Mouse (Mus musculus): Measurements from ENCODE around the gene Rnf8.

Gene Rnf8

DNA sequence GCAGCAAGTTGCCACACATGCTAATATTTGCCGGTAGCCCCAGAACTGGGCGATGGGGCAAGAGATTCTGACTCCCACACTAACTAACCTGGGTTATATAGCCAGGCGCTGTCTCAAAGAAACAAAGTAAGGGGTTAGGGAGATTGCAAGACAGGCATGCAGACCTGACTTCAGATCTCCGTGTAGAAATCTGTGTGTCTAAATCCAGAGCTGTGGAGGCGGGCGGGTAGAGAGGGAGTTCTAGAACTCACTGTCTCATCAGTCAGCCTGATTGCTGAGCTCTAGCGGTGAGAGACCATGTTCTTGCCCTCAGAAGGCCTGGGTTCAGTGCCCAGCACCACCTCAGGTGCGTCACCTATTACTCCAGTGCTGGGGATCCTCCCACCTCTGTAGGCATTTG, 8.9 kb downstream of the Rnf8 start:
- DNase-seq (ENCODE audit: low spot score in 2 of 2) = no peak

DNA sequence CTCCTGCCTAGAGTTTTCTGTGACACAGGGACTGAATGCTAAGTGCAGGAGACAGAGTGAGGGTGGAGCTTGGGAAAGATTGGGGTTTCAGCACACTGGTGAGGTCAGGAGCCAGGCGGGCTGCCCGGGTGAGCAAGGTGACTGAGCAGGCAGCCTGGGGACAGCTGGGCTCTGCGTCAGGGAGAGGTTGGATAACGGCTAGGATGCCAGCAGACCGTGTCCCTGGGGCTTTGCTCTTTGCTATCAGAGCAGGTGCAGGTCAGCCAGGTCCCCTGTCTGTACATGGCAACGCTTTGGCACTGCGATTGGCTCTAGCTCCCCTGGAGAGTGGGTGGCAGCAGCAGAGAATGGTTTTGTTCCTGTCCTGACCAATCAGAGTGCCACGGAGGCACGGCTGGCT, 12.7 kb downstream of the Rnf8 start:
- no peak for DNase-seq (ENCODE audit: low spot score in 2 of 2)

DNA sequence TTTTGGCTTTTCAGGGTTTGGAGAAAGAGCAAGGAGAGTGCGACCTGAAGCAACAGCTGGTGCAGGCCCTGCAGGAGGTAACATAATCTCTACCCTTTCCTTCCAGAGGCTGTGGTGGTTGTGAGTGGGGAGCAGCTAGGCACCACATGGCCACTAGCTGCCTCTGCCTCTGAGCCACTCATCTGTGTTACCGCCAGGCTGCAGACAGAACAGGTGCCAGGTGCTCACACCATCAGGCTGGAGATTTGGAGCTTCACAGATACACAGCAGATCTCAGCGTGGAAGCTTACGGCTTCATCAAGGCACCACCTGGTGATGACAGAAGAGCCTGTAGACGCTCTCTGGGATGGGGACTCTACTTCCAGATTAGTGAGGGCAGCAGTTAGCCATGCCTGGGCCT, 14.4 kb downstream of the Rnf8 start:
- no peak for DNase-seq (ENCODE audit: low spot score in 2 of 2)

DNA sequence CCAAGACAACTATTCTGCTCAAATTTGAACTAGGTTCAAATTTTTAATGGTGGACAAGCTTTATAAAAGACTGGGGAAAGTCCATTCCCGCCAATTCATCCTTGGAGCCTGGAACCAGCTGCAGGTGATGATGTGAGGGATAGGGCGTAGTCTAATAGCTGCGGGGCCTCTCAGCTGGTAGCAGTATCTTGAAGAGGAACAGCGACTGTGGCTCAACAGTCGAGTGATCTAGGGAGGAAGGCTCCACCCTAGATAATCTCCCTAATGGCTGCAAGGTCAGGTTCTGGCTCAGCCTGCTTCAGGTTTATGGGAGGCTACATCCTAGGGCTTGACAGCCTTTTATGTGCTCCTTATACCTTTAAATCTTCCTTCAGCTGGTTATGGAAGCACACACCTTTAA, 15.0 kb downstream of the Rnf8 start:
- no peak for DNase-seq (ENCODE audit: low spot score in 2 of 2)

DNA sequence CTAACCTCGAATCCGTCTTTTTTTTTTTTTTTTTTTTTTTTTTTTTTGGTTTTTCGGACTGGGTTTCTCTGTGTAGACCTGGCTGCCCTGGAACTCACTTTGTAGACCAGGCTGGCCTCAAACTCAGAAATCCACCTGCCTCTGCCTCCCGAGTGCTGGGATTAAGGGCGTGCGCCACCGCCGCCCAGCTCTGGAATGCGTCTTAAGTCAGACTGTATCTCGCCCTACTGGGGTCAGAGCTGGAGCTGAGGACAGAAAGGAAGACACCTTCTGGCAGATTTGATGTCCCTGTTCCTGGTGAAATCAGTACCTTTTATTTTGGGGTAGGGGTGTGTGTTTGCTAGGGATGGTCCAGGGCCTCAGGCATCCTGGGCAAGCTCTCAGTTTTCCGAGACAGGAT, 17.7 kb downstream of the Rnf8 start:
- no peak for DNase-seq (ENCODE audit: low spot score in 2 of 2)

DNA sequence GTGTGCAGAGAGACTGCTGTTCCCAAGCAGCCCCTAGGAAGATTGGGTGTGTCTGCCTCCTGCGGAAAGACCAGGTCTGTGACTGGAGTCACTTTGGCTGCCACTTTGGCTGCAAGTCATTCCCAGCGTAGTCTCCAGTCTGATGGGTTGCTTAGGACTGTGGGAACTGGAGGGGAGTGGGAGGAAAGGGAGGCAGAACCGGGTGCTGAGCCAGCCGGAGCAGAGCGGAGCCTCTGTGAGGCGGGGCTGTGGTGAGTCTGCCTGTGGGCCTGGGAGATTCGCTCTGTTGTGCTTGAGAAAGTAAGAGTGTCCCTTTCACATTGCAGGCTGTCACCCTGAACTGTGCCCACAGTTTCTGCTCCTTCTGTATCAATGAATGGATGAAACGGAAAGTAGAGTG, 20.9 kb downstream of the Rnf8 start:
- DNase-seq (ENCODE audit: low spot score in 2 of 2) = no peak

DNA sequence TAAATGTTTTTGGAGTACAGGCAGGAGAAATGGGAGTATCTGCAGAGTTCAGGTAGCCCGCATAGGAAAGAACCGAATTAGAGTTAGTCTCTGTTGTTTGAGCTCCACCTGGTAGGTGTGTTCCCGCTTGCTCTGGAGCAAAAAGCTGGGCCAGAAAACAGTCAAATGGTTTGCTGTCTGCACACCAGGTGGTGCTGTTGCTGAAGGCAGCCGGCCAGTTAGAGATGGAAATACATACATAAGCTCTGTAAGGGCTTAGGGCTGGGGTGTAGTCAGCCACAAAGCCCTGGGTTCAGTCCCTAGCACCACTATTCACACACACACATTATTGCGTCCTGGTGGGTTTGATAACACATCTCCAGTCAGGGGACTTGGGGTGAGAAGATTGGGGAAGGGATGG, 21.5 kb downstream of the Rnf8 start:
- peak in 1 of 2 experiments; percentile 51 for DNase-seq (ENCODE audit: low spot score in 2 of 2)

DNA sequence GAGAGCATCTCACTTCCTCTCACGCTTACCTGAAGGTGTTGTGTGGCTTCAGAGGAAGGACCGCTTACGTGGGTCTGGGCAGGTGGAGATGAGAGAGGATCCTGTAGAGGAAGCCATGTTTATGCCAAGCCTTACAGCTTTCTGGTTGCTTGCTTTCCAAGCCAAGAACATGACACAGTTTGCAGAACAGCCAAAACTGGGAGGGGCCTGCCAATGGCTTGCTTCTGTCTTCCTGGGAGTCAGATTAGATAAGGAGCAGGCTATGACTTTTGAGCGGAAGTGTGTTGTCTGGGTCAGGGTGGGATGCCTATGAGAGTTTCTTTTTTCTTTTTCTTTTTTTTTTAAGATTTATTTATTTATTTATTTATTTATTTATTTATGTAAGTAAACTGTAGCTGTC, 22.8 kb downstream of the Rnf8 start:
- no peak for DNase-seq (ENCODE audit: low spot score in 2 of 2)

DNA sequence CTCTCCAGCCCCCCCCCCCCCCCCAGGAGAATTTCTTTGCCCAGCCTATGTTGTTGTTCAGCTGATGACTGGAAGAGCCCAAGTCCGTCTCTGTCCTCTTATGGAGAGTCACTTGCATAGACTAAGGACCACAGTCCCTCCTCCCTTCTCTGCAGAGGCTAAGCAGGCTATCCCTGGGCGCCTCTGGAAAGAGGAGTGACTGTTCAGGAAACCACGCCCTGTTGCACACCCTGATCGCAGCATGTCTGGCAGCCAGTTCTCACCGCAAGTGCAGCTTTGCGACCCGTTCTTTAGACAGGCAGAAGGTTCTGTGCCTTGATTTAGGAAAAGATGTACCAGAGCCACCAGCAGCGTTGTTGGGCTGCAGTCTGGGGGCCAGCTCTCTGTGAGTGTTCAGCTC, 23.3 kb downstream of the Rnf8 start:
- DNase-seq (ENCODE audit: low spot score in 2 of 2) = no peak

DNA sequence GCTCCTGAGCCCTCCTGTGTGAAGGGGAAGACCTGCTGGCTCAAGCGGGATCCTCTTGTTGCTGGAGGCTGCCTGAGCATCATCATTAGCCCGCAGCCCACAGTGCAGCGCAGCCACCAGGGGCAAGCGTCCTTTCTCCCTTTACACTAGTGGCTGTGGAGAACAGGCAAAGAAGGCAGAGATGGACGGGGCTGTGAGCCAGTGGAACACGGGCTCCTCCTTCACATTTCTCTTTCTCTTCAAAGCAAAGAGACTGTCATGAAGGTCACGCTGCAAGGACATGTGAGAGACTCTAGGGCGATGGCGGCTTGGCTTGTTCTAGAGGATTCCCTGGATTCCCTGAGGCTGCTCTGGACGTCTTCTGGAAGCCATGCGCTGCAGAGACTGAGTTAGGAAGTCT, 26.4 kb downstream of the Rnf8 start:
- no peak for DNase-seq (ENCODE audit: low spot score in 2 of 2)

DNA sequence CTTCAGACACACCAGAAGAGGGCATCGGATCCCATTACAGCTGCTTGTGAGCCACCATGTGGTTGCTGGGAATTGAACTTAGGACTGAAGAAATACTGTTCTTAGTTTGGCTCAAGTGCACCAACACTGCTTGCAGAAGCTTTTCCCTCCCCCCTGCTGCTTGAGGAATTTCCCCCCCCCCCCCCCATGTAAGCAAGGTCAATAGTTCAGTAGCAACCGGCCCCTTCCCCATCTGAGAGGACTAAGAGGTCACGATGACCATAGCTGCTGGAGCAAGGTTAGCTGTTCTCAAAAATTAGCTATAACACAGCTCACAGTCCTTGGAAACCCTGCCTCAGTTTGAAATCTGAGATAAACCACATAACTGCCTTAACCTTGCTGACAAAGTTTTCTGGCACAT, 27.6 kb downstream of the Rnf8 start:
- DNase-seq (ENCODE audit: low spot score in 2 of 2) = no peak

DNA sequence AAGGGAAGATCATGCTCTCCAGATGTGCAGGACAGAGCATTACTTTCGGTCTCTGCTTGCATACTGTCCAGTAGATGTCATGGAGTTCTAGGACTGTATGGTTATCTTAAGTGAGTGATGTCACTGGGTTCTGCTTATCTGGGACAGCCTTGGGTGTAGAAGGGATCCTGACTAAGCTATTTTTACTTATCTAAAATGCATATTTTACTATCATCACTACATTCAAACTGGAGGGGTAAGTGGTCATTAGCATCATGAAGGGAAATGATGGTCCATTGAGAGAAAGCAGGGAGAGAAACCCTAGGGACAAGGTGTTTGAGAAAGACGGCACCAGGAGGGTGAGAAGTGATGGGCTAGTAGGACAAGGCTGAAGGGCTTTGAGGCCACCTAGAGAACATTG, 43.7 kb downstream of the Rnf8 start:
- DNase-seq (ENCODE audit: low spot score in 2 of 2) = no peak

DNA sequence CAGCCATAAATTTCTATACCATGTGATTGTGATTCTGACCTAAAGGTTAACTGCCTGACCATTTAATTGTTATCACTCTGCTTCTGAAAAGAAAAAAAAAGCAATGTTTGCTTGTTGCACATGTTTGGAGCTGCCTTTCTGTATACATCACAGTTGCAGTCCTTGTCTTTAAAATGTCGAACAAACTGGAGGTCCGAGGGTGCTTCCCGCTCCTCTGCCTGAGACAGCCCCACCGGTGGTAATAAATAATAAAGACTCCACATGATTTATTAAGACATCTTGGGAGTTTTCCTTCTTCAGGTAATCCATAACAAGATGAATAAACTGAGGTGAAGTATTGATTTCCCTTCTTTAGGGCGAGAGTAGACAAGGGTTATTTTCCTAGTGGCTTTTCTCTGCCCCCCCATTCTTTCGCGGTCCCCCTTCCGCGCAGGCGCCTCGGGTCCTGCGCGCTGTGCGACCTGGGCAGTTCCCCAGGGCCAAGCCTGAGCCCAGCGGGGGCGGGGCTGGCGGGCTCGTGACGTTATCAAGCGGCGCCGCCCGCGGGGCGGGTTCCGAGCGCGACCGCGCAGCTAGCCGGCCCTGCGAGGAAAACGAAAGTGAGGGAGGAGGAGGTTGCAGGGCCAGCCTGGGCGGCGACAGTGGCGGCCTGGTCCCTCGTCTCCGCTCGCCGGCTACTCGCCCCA, 45.6 kb downstream of the Rnf8 start, which contains the start of gene Cmtr1:
Gene Cmtr1 (plus strand): TSS at position 520 of the 686 bp plus-strand sequence.
- peak; percentile 76 to 93 for DNase-seq (ENCODE audit: low spot score in 2 of 2)

DNA sequence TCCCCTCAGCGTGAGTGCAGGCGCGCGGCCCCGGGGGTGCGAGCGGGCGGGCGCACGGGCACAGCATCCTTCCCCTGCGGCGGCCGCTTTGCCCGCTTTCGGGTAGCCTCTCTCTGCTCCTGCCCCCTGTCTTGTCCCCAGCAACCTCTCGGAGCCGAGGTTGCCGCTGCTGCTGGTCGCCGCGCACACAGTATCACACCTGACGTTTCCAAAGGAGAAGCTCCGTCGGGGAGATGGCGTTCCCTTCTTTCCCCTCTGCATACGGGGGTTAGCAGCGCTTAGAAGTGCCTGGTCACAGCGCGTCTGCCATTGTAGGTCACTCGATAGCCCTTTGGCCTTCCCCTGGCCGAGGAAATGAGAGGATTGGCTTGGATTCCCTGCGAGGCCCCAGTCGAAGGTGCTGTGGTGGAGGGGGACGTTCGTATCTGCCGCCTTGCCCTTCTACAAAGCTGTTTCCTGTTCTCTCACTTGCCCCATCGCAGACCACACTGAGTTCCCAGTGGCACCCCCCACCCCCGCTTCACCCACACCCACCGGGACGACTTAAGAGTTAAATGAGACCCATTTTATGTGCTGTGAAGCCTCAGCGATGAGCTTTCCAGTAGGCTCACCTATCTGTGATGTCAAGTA, 46.3 kb downstream of the Rnf8 start:
- no peak for DNase-seq (ENCODE audit: low spot score in 2 of 2)

DNA sequence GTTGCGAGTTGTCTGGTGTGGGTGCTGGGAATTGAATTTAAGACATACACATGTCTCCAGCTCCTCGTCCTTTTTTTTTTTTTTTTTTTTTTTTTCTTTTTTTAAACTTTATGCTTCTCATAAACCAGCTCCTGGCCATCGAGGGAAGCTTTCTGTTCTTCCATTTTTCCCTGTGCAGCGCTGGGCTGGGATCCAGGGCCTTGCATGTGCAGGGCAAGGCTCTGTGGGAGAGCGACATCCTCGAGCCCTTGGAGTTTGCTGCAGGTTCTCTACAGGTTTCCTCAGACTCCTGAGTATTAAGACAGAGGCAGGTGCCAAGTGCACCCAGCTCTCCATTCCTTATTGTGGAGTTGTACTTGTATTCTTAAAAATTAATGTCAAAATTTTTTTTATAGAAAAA, 47.6 kb downstream of the Rnf8 start:
- DNase-seq (ENCODE audit: low spot score in 2 of 2) = no peak

DNA sequence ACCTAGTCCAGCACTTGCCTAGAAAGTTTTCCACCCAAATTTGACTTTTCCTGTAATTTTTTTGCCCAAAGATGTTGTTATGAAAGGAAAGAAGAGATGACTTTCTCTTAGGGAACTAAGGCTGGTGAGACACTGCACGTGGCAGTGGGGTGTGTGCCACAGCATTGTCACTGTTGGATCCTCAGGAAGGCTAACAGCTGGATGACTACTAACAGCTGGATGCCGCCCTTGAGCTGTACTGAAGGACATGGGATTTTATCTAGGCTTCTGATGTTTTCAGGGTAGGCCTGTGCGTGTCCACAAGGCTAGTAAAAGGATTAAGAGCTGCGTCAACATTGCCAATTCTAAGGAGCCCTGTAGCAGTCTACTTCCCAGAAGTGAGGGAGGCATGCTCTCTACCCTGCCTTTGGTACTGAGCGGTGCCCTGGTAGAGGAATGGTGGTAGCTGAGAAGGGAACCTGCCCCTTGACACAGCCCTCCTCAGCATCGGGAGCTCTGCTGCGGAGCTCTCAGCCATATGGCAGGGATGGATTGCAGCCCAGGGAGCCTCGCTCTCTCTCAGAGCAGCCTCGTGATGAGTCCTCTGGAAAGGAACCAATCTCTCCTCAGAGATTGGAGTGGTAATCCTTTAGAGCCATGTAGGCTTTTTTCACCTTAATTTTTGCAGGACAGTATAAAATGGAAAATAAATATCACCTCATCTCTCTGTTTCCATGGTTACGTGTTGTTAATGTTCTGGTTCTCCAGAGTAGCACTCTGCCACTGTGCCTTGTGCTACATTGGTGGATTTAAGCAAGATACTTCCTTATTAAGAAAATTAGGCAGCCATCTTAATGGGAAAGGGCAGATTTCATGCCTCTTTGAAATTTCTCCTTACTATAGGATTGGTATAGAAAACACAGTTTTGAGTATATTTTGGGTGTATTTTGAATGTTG, 53.7 kb downstream of the Rnf8 start:
- peak in 1 of 2 experiments; percentile 62 for DNase-seq (ENCODE audit: low spot score in 2 of 2)

DNA sequence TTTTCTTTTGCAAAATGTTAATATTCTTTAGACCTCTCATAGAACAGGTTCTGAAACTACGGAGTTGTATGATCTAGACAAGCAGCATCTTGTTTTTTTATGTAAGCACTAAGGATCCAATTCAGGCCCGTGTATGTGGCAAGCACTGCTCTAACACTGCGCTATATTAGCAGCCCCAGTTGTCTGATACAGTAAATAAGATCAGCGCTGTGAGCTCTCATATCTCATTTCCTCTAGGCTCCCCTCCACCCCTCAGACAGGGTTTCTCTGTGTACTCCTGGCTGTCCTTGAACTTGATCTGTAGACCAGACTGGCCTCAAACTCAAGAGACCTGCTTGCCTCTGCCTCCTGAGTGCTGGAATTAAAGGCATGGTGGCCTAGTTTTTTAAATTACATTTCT, 54.4 kb downstream of the Rnf8 start:
- DNase-seq (ENCODE audit: low spot score in 2 of 2) = no peak

DNA sequence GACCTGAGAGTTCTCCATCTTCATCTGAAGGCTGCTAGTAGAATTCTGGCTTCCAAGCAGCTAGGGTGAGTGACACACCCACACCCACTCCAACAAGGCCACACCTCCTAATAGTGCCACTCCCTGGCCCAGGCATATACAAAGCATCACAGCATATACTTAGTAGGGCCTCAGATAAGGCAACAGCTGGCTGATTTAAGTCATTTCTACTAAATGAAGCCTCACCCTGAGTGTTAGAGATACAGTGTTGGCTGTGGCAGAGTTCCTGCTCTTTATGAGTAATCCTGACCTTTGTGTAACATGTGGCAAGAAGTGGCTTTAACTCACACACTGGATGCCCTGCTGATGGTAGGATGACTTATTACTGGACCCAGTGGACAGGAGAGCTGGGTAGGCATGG, 55.3 kb downstream of the Rnf8 start:
- DNase-seq (ENCODE audit: low spot score in 2 of 2) = no peak

DNA sequence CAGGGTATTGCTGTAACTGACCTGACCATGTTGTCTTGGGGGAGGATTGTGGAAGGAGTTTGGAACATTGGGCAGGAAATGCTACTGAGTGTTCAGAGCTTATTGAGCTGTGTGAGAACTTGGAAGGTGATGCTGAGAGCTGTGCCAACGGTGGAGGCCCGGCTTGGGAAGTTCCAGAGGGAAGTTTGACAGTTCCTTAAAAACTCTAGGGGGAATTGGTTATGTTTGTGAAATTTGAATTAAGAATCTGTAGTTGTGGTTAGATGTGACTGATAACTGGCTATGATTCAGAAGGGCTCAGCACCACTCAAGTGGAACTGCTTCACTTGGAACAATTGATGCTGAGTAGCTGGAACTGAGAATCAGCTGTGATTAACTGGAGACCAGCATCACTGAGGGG, 56.4 kb downstream of the Rnf8 start:
- DNase-seq (ENCODE audit: low spot score in 2 of 2) = no peak

DNA sequence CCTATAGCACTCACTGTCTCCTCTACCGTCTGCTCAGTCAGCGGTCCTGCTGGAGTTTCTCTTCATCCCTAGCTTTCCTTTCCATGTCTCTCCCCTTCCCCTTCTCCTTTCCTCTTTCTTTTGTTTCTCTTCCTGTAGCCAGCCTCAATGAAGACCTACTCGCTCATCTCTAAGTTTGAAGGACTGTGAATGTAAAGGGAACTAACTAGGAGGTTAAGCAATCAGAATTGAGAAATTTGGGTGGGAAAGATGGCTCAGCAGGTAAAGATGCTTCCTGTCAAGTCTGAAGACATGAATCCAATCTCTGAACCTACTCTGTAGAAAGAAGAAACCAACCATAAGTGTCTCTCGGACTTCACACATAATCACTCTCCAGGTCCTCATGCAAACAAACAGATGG, 58.7 kb downstream of the Rnf8 start:
- no peak for DNase-seq (ENCODE audit: low spot score in 2 of 2)

DNA sequence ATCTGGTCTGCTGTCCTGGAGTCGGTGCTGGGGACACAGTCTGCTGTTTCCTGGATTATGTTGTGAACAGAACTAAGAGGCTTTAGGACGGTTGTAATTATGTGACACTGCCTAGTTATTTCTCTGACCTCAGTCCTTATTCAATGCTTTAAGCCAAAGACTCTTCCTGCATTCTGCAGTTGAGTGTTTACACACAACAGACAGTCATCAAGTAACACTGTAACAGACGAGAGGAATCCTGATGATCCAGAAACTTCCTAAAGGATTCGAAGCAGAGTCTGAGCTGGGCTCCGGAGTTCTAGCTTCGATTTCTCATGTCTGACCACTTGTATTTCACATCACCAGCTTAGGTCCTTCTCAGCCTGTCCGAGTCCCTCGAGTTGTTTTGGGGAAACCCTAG, 63.9 kb downstream of the Rnf8 start:
- no peak for DNase-seq (ENCODE audit: low spot score in 2 of 2)

DNA sequence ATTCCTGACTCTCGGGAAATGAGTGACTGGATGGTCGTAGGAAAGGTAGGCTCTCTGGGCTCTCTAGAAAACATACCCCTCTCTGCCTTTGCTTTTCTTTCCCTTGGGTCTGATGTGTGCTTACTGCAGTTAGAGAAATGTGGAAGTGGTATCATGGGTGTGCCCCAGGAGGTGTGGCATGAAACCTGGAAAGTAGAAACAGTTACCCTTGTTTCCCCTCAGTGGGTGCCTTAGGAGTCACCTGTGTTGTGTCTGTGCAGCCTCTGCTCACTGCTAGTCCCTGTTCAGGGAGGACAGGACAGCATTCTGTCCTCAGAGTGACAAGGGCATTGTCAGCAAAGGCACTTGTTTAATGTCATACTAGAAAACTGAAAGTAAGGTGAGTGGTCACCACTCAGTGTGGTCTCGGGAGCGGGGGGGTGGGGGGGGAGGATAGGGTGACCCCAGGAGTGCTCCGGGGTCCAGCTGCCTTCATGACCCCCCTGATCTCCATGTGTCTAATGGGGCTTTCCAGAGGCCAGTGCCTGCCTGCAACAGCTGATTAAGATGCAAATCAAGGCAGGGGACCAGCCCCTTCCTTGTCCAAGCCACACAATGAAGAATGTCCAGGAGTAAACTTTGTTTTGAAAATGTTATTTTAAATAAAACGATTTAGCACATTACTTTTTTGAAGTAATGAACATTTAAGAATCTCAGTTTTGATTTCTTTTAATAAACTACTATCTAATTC, 64.6 kb downstream of the Rnf8 start:
- DNase-seq (ENCODE audit: low spot score in 2 of 2) = no peak

Measured in left cerebral cortex, adult 9 months (tissue).